Mouse (Mus musculus) adrenal gland, postnatal 4 days (tissue): Measurements from ENCODE around the gene Rwdd3. TPM values are rescaled to one million over a fixed set of nuclear protein-coding genes. Genes with fewer than 3 reads are reported as not detected.

ENCODE experiments used
- DNase-seq, 2 experiments: peaks; one replicate each; pipeline ENCODE4 v3.0.0; 2021 to 2022; ENCODE audit warnings: low spot score in 2 of 2, mixed read lengths in 2 of 2
- long read RNA-seq, 2 experiments: library from polyadenylated mRNA; stranded (forward); transcript quantifications; one replicate each; pipeline ENCODE4 v2.0.0; 2021
- total RNA-seq, 2 experiments: library from RNA; stranded (reverse); gene quantifications; 2 replicates each; pipeline ENCODE4 v1.2.3; 2021

Gene Rwdd3
- 10 to 100 TPM; 21.3 to 26.4 TPM for total RNA-seq
- long read RNA-seq, experiment 1, transcript Rwdd3-204 (5 exons, 1,484 nt), result major isoform, 11 of 20 reads
- long read RNA-seq, experiment 1, partial matches to known transcripts, result 2 of 20 reads
- long read RNA-seq, experiment 1, other reads (novel, unspliced or antisense), result 3 of 20 reads
- long read RNA-seq, experiment 2, transcript Rwdd3-204 (5 exons, 1,484 nt), result major isoform, 16 of 27 reads
- long read RNA-seq, experiment 2, partial matches to known transcripts, result 3 of 27 reads
- long read RNA-seq, experiment 2, other reads (novel, unspliced or antisense), result 7 of 27 reads

GRCm38 (mm10) chr3:121171243-121171871, at the start of gene Rwdd3:
Rwdd3 (minus strand) TSS chr3:121171695.
- DNase-seq, result peak; percentile 80 to 86

GRCm38 (mm10) chr3:121217011-121217410, 45.5 kb upstream of the Rwdd3 start:
- DNase-seq, result no peak

GRCm38 (mm10) chr3:121213501-121213900, 42.0 kb upstream of the Rwdd3 start:
- no peak for DNase-seq

GRCm38 (mm10) chr3:121212156-121212555, 40.7 kb upstream of the Rwdd3 start:
- DNase-seq, result no peak

- DNase-seq, result no peak
These were observed 37.5 kb upstream of the Rwdd3 start for GRCm38 (mm10) chr3:121208994-121209393.

GRCm38 (mm10) chr3:121206202-121206882, 34.8 kb upstream of the Rwdd3 start:
- no peak for DNase-seq

- no peak for DNase-seq
These were observed 31.1 kb upstream of the Rwdd3 start for GRCm38 (mm10) chr3:121202638-121203037.

- no peak for DNase-seq
These were observed 29.7 kb upstream of the Rwdd3 start for GRCm38 (mm10) chr3:121201012-121201747.

- DNase-seq, result no peak
These were observed 17.7 kb upstream of the Rwdd3 start for GRCm38 (mm10) chr3:121189199-121189598.

GRCm38 (mm10) chr3:121187510-121187909, 16.0 kb upstream of the Rwdd3 start:
- no peak for DNase-seq

GRCm38 (mm10) chr3:121186925-121187324, 15.4 kb upstream of the Rwdd3 start:
- DNase-seq, result no peak

- no peak for DNase-seq
These were observed 13.7 kb upstream of the Rwdd3 start for GRCm38 (mm10) chr3:121185197-121185596.

- DNase-seq, result no peak
These were observed 4.5 kb upstream of the Rwdd3 start for GRCm38 (mm10) chr3:121176011-121176410.

GRCm38 (mm10) chr3:121174248-121174945, 2.9 kb upstream of the Rwdd3 start:
- no peak for DNase-seq

- DNase-seq, result no peak
These were observed 1.2 kb upstream of the Rwdd3 start for GRCm38 (mm10) chr3:121172718-121173117.

GRCm38 (mm10) chr3:121171872-121172265, 374 bp upstream of the Rwdd3 start:
- no peak for DNase-seq

- no peak for DNase-seq
These were observed 864 bp downstream of the Rwdd3 start for GRCm38 (mm10) chr3:121170631-121171030.

- DNase-seq, result no peak
These were observed 2.2 kb downstream of the Rwdd3 start for GRCm38 (mm10) chr3:121169092-121169942.

GRCm38 (mm10) chr3:121168581-121168980, 2.9 kb downstream of the Rwdd3 start:
- DNase-seq, result no peak

- DNase-seq, result peak; percentile 40 to 42
These were observed 8.2 kb downstream of the Rwdd3 start for GRCm38 (mm10) chr3:121163271-121163819.
